Mouse (Mus musculus) liver, embryonic 14.5 days (tissue): ENCODE results near the gene Ppp2r5d.

Source experiments
- CTCF ChIP-seq: IDR thresholded peaks from 2 replicates; pipeline ENCODE4 v1.5.1; 2016; ENCODE audit warnings: antibody characterized with exemption, low read depth, control low read depth
- EP300 ChIP-seq: IDR thresholded peaks from 2 replicates; pipeline ENCODE4 v1.6.1; 2016; ENCODE audit warnings: antibody characterized with exemption, low read depth

- TF ChIP-seq CTCF (no peak), EP300 (no peak)
Observed at GRCm38 (mm10) chr17:46645561-46646321, 59.2 kb downstream of the Ppp2r5d start, which contains the start of the genes Klc4 and Mrpl2.
